Mouse (Mus musculus) forebrain, postnatal 0 days (tissue): Measurements from ENCODE around the gene Myef2. TPM values are rescaled to one million over a fixed set of nuclear protein-coding genes. Genes with fewer than 3 reads are reported as not detected.

Experiments
- ATAC-seq: fragments of 200-750 bp; cut with Nextera tagmentation; 2 replicates; pipeline ENCODE4 v1.8.0; 2017; ENCODE audit warnings: mild to moderate bottlenecking, moderate library complexity
- DNase-seq: peaks from one replicate; pipeline ENCODE4 v3.0.0-alpha.2; 2015
- H3K27ac ChIP-seq: fragments of 300-500 bp; sonication (generic); 2 replicates; pipeline ENCODE4 v1.5.1; 2014; ENCODE audit warnings: low read depth, mild to moderate bottlenecking, antibody characterized with exemption, low read length, moderate library complexity, mixed read lengths
- H3K27me3 ChIP-seq: fragments of 300-500 bp; sonication (generic); 2 replicates; pipeline ENCODE4 v1.6.1; 2014; ENCODE audit warnings: mild to moderate bottlenecking, low read length, mixed read lengths; ENCODE audit not compliant: insufficient read depth
- H3K36me3 ChIP-seq: fragments of 300-500 bp; sonication (generic); 2 replicates; pipeline ENCODE4 v1.6.1; 2014; ENCODE audit warnings: mild to moderate bottlenecking, moderate library complexity; ENCODE audit not compliant: insufficient read depth
- H3K4me1 ChIP-seq: fragments of 300-500 bp; sonication (generic); 2 replicates; pipeline ENCODE4 v1.6.1; 2014; ENCODE audit warnings: antibody characterized with exemption; ENCODE audit not compliant: insufficient read depth
- H3K4me2 ChIP-seq: fragments of 300-500 bp; sonication (generic); 2 replicates; pipeline ENCODE4 v1.6.1; 2014; ENCODE audit warnings: low read depth, mild to moderate bottlenecking, moderate library complexity
- H3K4me3 ChIP-seq: fragments of 300-500 bp; sonication (generic); 2 replicates; pipeline ENCODE4 v1.5.1; 2014; ENCODE audit warnings: low read depth, low read length, mixed read lengths
- H3K9ac ChIP-seq: fragments of 300-500 bp; sonication (generic); 2 replicates; pipeline ENCODE4 v1.6.1; 2014; ENCODE audit warnings: mild to moderate bottlenecking
- H3K9me3 ChIP-seq: fragments of 300-500 bp; sonication (generic); 2 replicates; pipeline ENCODE4 v1.6.1; 2016; ENCODE audit warnings: low read length
- CTCF ChIP-seq: sonication (generic); IDR thresholded peaks from 2 replicates; pipeline ENCODE4 v1.5.1; 2016; ENCODE audit warnings: antibody characterized with exemption, control low read depth, low read depth
- WGBS: fragments of 180-500 bp; shearing (Covaris S2); extraction: QIAGEN DNeasy Blood & Tissue Kit; methylation state at CpG from one replicate; pipeline ENCODE4 v1.1.7; 2014; 5-methylcytosine and 5-hydroxymethylcytosine counted together
- polyA plus RNA-seq: library from polyadenylated mRNA; unstranded; fragments of >200 nt; fragmentation: Nextera tagmentation; extraction: Ambion mirVana; gene quantifications from 2 replicates; pipeline ENCODE4 v1.2.1, GENCODE M21; 2015
- total RNA-seq: library from RNA; depleted of rRNA; stranded (reverse); fragments of >200 nt; gene quantifications from 2 replicates; pipeline ENCODE4 v1.2.3, GENCODE M21; 2014; rRNA removed

The Myef2 gene
- total RNA-seq (99.4 and 126 TPM in 2 replicates), polyA plus RNA-seq (178 and 179 TPM in 2 replicates)

DNA sequence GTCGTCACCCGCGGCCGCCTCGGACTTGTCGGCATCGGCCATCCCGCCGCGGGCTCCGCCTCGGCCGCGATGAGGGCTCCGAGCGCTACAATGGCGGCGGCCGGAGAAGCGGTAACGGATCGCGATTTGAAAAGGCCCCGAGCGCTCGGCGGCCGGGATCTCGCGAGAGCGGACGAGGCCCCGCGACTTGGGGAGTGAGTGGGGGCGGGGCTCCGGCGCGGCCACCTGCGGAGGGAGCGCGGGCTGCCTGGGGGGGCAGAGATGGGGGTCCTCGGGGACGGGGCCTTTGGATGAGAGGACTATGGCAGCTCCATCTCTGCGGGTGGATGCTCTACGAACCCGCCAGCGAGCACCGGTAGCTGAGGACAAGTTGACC is at the start of gene Myef2:
TSS of gene Myef2 (minus strand) at position 185 of the 376 bp plus-strand sequence.
- WGBS, result under 1% methylated on average over 40 of the region's 48 CpGs
- peak within 1 kb of the TSS; percentile 97 for H3K9ac ChIP-seq
- no peaks in the 10 kb centered on the region for H3K9me3 ChIP-seq
- no peaks in the 10 kb centered on the region for H3K36me3 ChIP-seq
- H3K4me3 ChIP-seq, result peak within 1 kb of the TSS; percentile 67
- peak within 1 kb of the TSS; percentile 64 for H3K4me2 ChIP-seq
- DNase-seq, result peak; percentile 93
- no peaks in the 10 kb centered on the region for H3K27me3 ChIP-seq
- H3K27ac ChIP-seq, result peak within 1 kb of the TSS; percentile 95
- TF ChIP-seq CTCF, result no peak
- H3K4me1 ChIP-seq, result peaks cover 19% of the 10 kb centered on the region; the same call in 1 of the 2 replicates
- peak; percentile 89 for ATAC-seq

DNA sequence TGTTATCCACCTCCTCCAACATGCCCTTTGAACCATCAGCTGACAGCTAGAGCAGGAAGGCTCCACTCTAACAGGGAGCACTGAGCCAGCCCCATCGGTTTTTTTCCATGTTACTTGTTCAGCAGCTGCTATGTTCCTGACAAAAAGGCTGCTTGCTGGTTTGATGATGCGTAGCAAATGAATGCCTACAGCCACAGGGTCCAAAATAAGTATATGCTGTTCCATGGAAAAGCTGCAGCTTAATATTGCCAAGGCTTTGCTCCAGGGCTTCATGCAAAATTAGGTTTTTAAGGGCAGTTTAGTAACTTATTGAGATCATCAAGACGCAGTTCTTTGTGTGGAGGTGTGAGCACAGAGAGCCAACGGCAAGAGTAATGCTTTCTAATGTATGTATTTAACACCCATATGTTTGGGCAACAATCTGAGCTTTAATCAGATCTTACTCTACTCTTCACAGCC is 38.6 kb upstream of the Myef2 start:
- DNase-seq (no peak), ATAC-seq (no peak)
- Histone ChIP-seq H3K4me1 (no peaks in the 10 kb centered on the region), H3K27me3 (no peaks in the 10 kb centered on the region), H3K9me3 (no peaks in the 10 kb centered on the region), H3K4me3 (no peak overlapping the region), H3K9ac (no peak overlapping the region), H3K4me2 (no peak overlapping the region), H3K36me3 (no peaks in the 10 kb centered on the region), H3K27ac (no peak overlapping the region)
- TF ChIP-seq CTCF, result no peak
- WGBS, result 36% methylated on average over 4 of the region's 4 CpGs

DNA sequence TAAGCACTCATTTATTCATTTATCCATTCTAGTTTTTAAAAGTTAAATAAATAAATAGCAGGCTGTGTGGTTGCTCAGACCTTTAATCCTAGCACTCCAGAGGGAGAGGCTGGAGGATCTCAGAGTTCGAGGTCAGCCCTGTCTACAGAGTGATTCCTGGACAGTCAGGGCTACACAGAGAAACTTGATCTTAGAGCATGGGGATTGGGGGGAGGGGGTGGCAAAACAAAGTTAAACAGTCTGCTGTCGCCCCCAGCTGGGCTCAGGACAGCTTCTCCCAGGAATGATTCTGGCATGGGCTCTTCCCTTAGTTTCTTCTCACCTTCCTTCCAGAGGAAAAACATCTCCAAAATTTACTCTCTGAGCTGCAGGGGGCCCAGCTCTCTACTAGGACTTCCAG is 32.0 kb upstream of the Myef2 start:
- H3K9ac ChIP-seq, result no peak overlapping the region
- H3K36me3 ChIP-seq, result no peaks in the 10 kb centered on the region
- TF ChIP-seq CTCF, result 0 out of 2 replicates have a peak, but pooled peaks have one; percentile 14
- H3K4me3 ChIP-seq, result no peak overlapping the region
- H3K4me2 ChIP-seq, result no peak overlapping the region
- no peaks in the 10 kb centered on the region for H3K4me1 ChIP-seq
- DNase-seq (no peak), ATAC-seq (no peak)
- H3K9me3 ChIP-seq, result no peaks in the 10 kb centered on the region
- H3K27me3 ChIP-seq, result no peaks in the 10 kb centered on the region
- H3K27ac ChIP-seq, result no peak overlapping the region
- WGBS, result 28% methylated on average over 2 of the region's 2 CpGs

DNA sequence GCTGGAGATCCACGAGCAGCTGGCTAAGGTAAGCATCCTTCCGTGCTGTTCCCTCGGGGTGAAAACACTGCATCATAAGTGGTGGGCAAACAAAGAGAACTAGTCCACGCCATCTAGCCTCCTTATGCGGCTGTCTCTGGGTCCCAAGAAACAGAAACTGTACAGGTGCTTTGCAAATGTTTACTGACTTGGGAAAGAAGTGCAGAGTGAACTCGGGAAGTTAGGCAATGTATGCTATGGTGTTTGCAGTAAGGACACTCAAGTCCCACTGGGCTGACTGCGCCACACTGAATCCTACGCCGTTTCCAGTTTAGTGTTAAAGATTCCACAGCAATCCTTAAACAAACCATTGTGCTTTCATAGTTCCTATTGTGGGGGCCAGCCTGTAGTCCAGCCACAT is 30.8 kb upstream of the Myef2 start:
- Histone ChIP-seq H3K4me2 (no peak overlapping the region), H3K27me3 (no peaks in the 10 kb centered on the region), H3K27ac (no peak overlapping the region), H3K36me3 (no peaks in the 10 kb centered on the region), H3K4me1 (no peaks in the 10 kb centered on the region), H3K9me3 (no peaks in the 10 kb centered on the region), H3K9ac (no peak overlapping the region), H3K4me3 (no peak overlapping the region)
- TF ChIP-seq CTCF, result no peak
- DNase-seq (no peak), ATAC-seq (no peak)
- 86% methylated on average over 9 of the region's 9 CpGs for WGBS

DNA sequence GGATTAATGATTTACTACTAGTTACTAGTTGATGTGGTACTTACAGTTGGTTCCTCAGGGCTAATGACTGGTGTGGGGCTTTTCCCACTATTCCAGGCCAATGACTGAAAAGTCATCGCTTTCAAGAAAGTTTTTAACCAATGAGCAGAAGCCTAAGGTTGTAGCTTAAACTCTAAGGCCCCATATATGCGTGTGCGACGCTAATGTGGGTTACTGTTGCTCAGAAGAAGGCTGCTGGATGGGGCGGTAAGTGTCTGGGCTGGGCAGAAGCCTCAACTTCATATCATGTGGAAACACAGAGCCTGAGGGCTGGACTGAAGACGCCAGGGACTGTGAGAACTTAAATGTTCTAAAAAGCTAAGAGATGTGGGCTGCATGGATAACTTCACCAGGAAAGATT is 28.9 kb upstream of the Myef2 start, which contains the start of gene Slc12a1:
TSS of gene Slc12a1 (plus strand) at position 118 of the 400 bp plus-strand sequence.
- DNase-seq, result no peak
- H3K27me3 ChIP-seq, result no peaks in the 10 kb centered on the region
- H3K9ac ChIP-seq, result no peak within 1 kb of the TSS
- H3K4me1 ChIP-seq, result no peaks in the 10 kb centered on the region
- no peaks in the 10 kb centered on the region for H3K9me3 ChIP-seq
- H3K27ac ChIP-seq, result no peak within 1 kb of the TSS
- no peak for ATAC-seq
- H3K4me3 ChIP-seq, result no peak within 1 kb of the TSS
- TF ChIP-seq CTCF, result no peak
- 92% methylated on average over 6 of the region's 6 CpGs for WGBS
- H3K36me3 ChIP-seq, result no peaks in the 10 kb centered on the region
- no peak within 1 kb of the TSS for H3K4me2 ChIP-seq

DNA sequence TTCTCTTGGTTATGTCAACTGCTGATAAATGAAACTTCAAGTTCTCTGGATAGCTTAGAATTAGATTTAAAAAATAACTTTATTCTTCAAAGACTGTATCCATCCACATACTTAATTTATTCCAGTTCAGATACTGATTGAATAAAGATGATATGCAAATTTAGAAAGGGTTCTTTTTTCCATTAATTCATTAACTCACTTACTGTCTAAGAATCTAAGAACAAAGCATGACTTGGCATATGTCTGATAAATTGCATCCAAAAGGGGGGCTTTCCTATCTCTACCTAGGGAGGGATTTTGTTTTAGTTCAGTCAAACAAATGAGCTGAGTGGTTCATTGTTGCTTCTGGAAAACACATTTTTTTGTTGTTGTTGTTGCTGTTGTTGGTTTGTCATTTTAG is 18.9 kb upstream of the Myef2 start:
- TF ChIP-seq CTCF, result no peak
- ATAC-seq, result peak; percentile 83; the same call in 1 of the 2 replicates
- DNase-seq, result no peak

DNA sequence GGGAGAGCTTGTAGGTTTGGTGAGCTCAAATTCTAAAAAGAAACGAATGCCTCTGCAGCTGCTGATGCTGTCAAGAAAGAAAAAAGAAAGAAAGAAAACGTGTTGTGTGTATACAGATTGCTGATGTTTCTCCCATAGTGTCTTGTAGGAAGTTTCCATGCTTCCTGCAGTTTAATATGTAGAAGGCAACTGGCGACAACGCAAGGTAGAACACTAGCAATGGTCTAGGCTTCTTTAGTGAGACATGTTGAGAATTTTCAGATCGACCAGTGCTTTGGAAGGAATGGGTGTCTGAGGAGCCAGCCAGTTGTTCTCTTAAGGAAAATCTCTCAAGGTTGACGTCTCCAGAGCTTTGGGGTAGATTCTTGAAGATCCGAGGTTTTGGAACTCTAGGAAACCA is 13.4 kb upstream of the Myef2 start:
- Histone ChIP-seq H3K27ac (peak overlapping the region; percentile 85), H3K9me3 (no peaks in the 10 kb centered on the region), H3K27me3 (no peaks in the 10 kb centered on the region), H3K4me3 (peak overlapping the region; percentile 51), H3K4me2 (peak overlapping the region; percentile 53), H3K4me1 (no peaks in the 10 kb centered on the region; the same call in 1 of the 2 replicates), H3K36me3 (no peaks in the 10 kb centered on the region), H3K9ac (peak overlapping the region; percentile 60)
- no peak for DNase-seq
- no peak; the same call in 1 of the 2 replicates for ATAC-seq
- WGBS, result 25% methylated on average over 7 of the region's 7 CpGs
- TF ChIP-seq CTCF, result no peak

More for the DNA sequence above, 18.9 kb upstream of the Myef2 start:
- Histone ChIP-seq H3K4me2 (no peak overlapping the region), H3K36me3 (no peaks in the 10 kb centered on the region), H3K4me3 (no peak overlapping the region), H3K4me1 (no peaks in the 10 kb centered on the region), H3K9me3 (no peaks in the 10 kb centered on the region), H3K9ac (no peak overlapping the region), H3K27me3 (no peaks in the 10 kb centered on the region), H3K27ac (no peak overlapping the region)
